ENCODE assay signal across 9 mouse cellular contexts in genomic region chr13:55668550-55668949, GRCm38 (mm10). TPM values are rescaled to one million over a fixed set of nuclear protein-coding genes. Genes with fewer than 3 reads are reported as not detected.
DNase-seq lines count a peak whose midpoint lies in the region; ATAC-seq and TF ChIP-seq lines count a peak whose summit lies in the region.
"Had no signal": no experiment of that assay in that cellular context is flagged by ENCODE, and none has a peak within 500 bp of the region (broad histone marks: within the 10 kb centered on the region; RNA-seq: fewer than 3 reads in every experiment).

No protein-coding gene starts in this region.

- peak; percentile 17; the same call in 1 of the 2 replicates for TF ChIP-seq CTCF in cortical plate, adult 2 months (IDR thresholded peaks at IDR 0.05; ENCODE audit: extremely low read depth, insufficient read depth, low read length)

- H3K4me3 ChIP-seq in heart, embryonic 11.5 days (ENCODE audit: low read depth, low read length), result no peak overlapping the region
- H3K4me3 ChIP-seq in cortical plate, adult 2 months (ENCODE audit: insufficient read depth, low read length), result no peak overlapping the region
- H3K4me3 ChIP-seq in liver, embryonic 13.5 days (replicated peaks), result no peak overlapping the region
- H3K4me3 ChIP-seq: erythroblast, embryonic 14.5 days had no signal

- TF ChIP-seq POLR2A in cortical plate, adult 2 months (IDR thresholded peaks at IDR 0.05; ENCODE audit: extremely low read depth, insufficient read depth, low read length), result no peak

- ATAC-seq in heart, embryonic 11.5 days (replicated peaks; ENCODE audit: insufficient number of reproducible peaks, low FRiP score, low TSS enrichment), result no peak
- no peak for ATAC-seq in liver, embryonic 13.5 days (ENCODE audit: low read depth)

- no peaks in the 10 kb centered on the region for H3K4me1 ChIP-seq in heart, embryonic 11.5 days (ENCODE audit: control insufficient read depth, insufficient read depth, low read length)
- no peaks in the 10 kb centered on the region for H3K4me1 ChIP-seq in cortical plate, adult 2 months (ENCODE audit: control insufficient read depth, insufficient read depth, low read length)
- no peaks in the 10 kb centered on the region for H3K4me1 ChIP-seq in liver, embryonic 13.5 days (replicated peaks)

- no peak overlapping the region for H3K9ac ChIP-seq in heart, embryonic 11.5 days (ENCODE audit: low read depth, low read length)
- no peak overlapping the region for H3K9ac ChIP-seq in liver, embryonic 13.5 days

- intact Hi-C loops in heart, postnatal 10 days (cut with DNase I), result loop anchor here (2.0 kb wide), 1 partner anchor 60 kb away; no protein-coding TSS in a partner anchor

- H3K36me3 ChIP-seq in heart, embryonic 11.5 days (ENCODE audit: control insufficient read depth, insufficient read depth, low read length), result peaks cover 63% of the 10 kb centered on the region
- H3K36me3 ChIP-seq in liver, embryonic 13.5 days, result peaks cover 93% of the 10 kb centered on the region
- H3K36me3 ChIP-seq in splenic B cell, adult 2 months (ENCODE audit: control insufficient read depth, insufficient read depth, low read length, poor library complexity, severe bottlenecking), result peaks cover 17% of the 10 kb centered on the region

- 0 out of 2 replicates have a peak, but pooled peaks cover 2% of the 10 kb centered on the region for H3K9me3 ChIP-seq in heart, embryonic 11.5 days (replicated peaks; ENCODE audit: control insufficient read depth, low read length)
- H3K9me3 ChIP-seq in liver, embryonic 13.5 days (replicated peaks), result no peaks in the 10 kb centered on the region

- peak; percentile 24 to 42 for DNase-seq in heart, postnatal 10 days
- DNase-seq in urinary bladder, postnatal 25 days (ENCODE audit: low spot score), result peak; percentile 18
- no peak for DNase-seq in urinary bladder, adult 18-20 months (ENCODE audit: low spot score in 2 of 2)
- peak; percentile 20 for DNase-seq in liver, embryonic 13.5 days
- DNase-seq in splenic B cell, adult 2 months (ENCODE audit: low read depth, low spot score), result peak; percentile 52
- no peak for DNase-seq in yolk sac, embryonic 10.5 days (ENCODE audit: low spot score)

- H3K4me2 ChIP-seq in heart, embryonic 11.5 days, result no peak overlapping the region
- H3K4me2 ChIP-seq in liver, embryonic 13.5 days, result no peak overlapping the region

- H3K27me3 ChIP-seq in heart, embryonic 11.5 days (ENCODE audit: control insufficient read depth, insufficient read depth, low read length), result no peaks in the 10 kb centered on the region
- H3K27me3 ChIP-seq in liver, embryonic 13.5 days, result no peaks in the 10 kb centered on the region
- H3K27me3 ChIP-seq in splenic B cell, adult 2 months (ENCODE audit: control insufficient read depth, insufficient read depth, low read length, poor library complexity, severe bottlenecking), result no peaks in the 10 kb centered on the region

- WGBS in heart, embryonic 11.5 days (ENCODE audit: insufficient replicate concordance), result 81% methylated on average over 6 of the region's 6 CpGs
- WGBS in liver, embryonic 13.5 days (ENCODE audit: insufficient replicate concordance), result 77% methylated on average over 6 of the region's 6 CpGs

- H3K27ac ChIP-seq in heart, embryonic 11.5 days (ENCODE audit: low read depth, low read length), result no peak overlapping the region
- no peak overlapping the region for H3K27ac ChIP-seq in cortical plate, adult 2 months (ENCODE audit: insufficient read depth, low read length)
- no peak overlapping the region for H3K27ac ChIP-seq in liver, embryonic 13.5 days

RNA-seq across cellular contexts. Expression of gene B230219D22Rik, which starts 24.4 kb away (rescaled TPM):
- 10 to 100 TPM; 61.0 to 66.0 TPM for total RNA-seq in heart, postnatal 10 days (2021)
- 63.0 and 77.0 TPM in 2 replicates for polyA plus RNA-seq in heart, embryonic 11.5 days (2014; fragmentation: Nextera tagmentation; extraction: Ambion mirVana)
- 62.5 and 65.3 TPM in 2 replicates for polyA plus RNA-seq in cortical plate, adult 2 months (2012; rRNA removed)
- polyA plus RNA-seq in liver, embryonic 13.5 days (2015; fragmentation: Nextera tagmentation; extraction: Ambion mirVana), result 12.4 and 14.1 TPM in 2 replicates

RNA-seq across cellular contexts. Expression of gene Ddx46, which starts 33.7 kb away (rescaled TPM):
- total RNA-seq in heart, postnatal 10 days (2021), result 10 to 100 TPM; 29.8 to 33.5 TPM
- polyA plus RNA-seq in heart, embryonic 11.5 days (2014; fragmentation: Nextera tagmentation; extraction: Ambion mirVana), result 32.4 and 34.2 TPM in 2 replicates
- polyA plus RNA-seq in cortical plate, adult 2 months (2012; rRNA removed), result 44.5 and 48.3 TPM in 2 replicates
- polyA plus RNA-seq in liver, embryonic 13.5 days (2015; fragmentation: Nextera tagmentation; extraction: Ambion mirVana), result 20.7 and 27.3 TPM in 2 replicates

RNA-seq across cellular contexts. Expression of gene Caml, which starts 45.7 kb away (rescaled TPM):
- total RNA-seq in heart, postnatal 10 days (2021), result 10 to 100 TPM; 14.5 to 18.0 TPM
- 36.4 and 38.4 TPM in 2 replicates for polyA plus RNA-seq in heart, embryonic 11.5 days (2014; fragmentation: Nextera tagmentation; extraction: Ambion mirVana)
- polyA plus RNA-seq in cortical plate, adult 2 months (2012; rRNA removed), result 67.2 and 73.7 TPM in 2 replicates
- polyA plus RNA-seq in liver, embryonic 13.5 days (2015; fragmentation: Nextera tagmentation; extraction: Ambion mirVana), result 15.4 and 15.9 TPM in 2 replicates

RNA-seq across cellular contexts. Expression of gene Txndc15, which starts 45.9 kb away (rescaled TPM):
- 10 to 100 TPM; 39.4 to 39.9 TPM for total RNA-seq in heart, postnatal 10 days (2021)
- polyA plus RNA-seq in heart, embryonic 11.5 days (2014; fragmentation: Nextera tagmentation; extraction: Ambion mirVana), result 61.1 and 69.5 TPM in 2 replicates
- polyA plus RNA-seq in cortical plate, adult 2 months (2012; rRNA removed), result 63.9 and 66.4 TPM in 2 replicates
- polyA plus RNA-seq in liver, embryonic 13.5 days (2015; fragmentation: Nextera tagmentation; extraction: Ambion mirVana), result 30.9 and 37.5 TPM in 2 replicates

RNA-seq across cellular contexts. Expression of gene Pcbd2, which starts 58.6 kb away (rescaled TPM):
- 10 to 100 TPM; 40.4 to 43.0 TPM for total RNA-seq in heart, postnatal 10 days (2021)
- polyA plus RNA-seq in heart, embryonic 11.5 days (2014; fragmentation: Nextera tagmentation; extraction: Ambion mirVana), result 59.1 and 64.6 TPM in 2 replicates
- polyA plus RNA-seq in cortical plate, adult 2 months (2012; rRNA removed), result 31.6 and 32.2 TPM in 2 replicates
- 40.9 and 45.3 TPM in 2 replicates for polyA plus RNA-seq in liver, embryonic 13.5 days (2015; fragmentation: Nextera tagmentation; extraction: Ambion mirVana)

Comparison
In these comparisons a context has a peak if more than half of its experiments do, and no peak if none do; other contexts are left out.
1. DNase-seq: peak in heart, postnatal 10 days (2 of 2), urinary bladder, postnatal 25 days (single experiment), liver, embryonic 13.5 days (single experiment) and splenic B cell, adult 2 months (single experiment); none in urinary bladder, adult 18-20 months (0 of 2) and yolk sac, embryonic 10.5 days (single experiment).